Mouse (Mus musculus) E14TG2a.4 (cell line): ENCODE measurements at regions not wholly inside any gene's neighbourhood (a gene's known extent, or its start where the extent isn't known, plus 50 kb on each side); places are given as distances from the start of the nearest gene placed in this dataset.

Source experiments
- CTCF ChIP-seq: conservative IDR thresholded peaks from 2 replicates; pipeline ENCODE4 v1.5.1; 2014; ENCODE audit warnings: low read length
- POU5F1 ChIP-seq: IDR thresholded peaks from 2 replicates; pipeline ENCODE4 v1.6.1; 2014; ENCODE audit warnings: low read length, borderline replicate concordance

GRCm38 (mm10) chr8:127721624-127722023 is 636.8 kb upstream of the Nrp1 start:
- TF ChIP-seq CTCF (no peak), POU5F1 (no peak)
